Mouse (Mus musculus) heart, postnatal 0 days (tissue): ENCODE measurements around the gene Ctsf.

Experiments used
- CTCF ChIP-seq: IDR thresholded peaks from 2 replicates; pipeline ENCODE4 v1.5.1; 2016; ENCODE audit warnings: antibody characterized with exemption, control low read depth, low read depth
- EP300 ChIP-seq: IDR thresholded peaks from 2 replicates; pipeline ENCODE4 v1.6.1; 2016; ENCODE audit warnings: antibody characterized with exemption, low read depth

DNA sequence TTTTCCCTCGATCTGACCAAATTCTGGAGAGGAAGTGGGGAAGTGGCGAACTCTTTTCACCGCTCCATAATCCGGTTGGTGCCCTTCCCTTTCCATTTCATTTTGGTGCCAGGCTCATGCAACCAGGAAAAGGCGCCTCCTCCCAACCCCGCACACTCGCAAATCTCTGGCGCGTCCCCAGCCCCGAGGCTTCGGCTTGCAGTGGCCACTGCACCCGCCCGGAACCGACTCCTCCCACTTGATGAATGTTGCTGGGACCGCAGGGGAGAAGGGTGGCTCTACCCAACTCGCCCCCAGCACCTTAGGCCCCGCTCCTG lies 44.2 kb upstream of the Ctsf start:
- TF ChIP-seq EP300 (no peak), CTCF (no peak)
